Mouse (Mus musculus) spleen, adult 2 months (tissue): ENCODE measurements around the gene Isy1.

ENCODE experiments used
- CTCF ChIP-seq: fragments of 200-500 bp; IDR thresholded peaks from 2 replicates; pipeline ENCODE4 v1.5.1; 2011; ENCODE audit warnings: mild to moderate bottlenecking, inconsistent platforms; ENCODE audit not compliant: insufficient read depth, insufficient read length, insufficient replicate concordance; ENCODE audit errors: extremely low read depth
- POLR2A ChIP-seq: fragments of 200-500 bp; IDR thresholded peaks from 2 replicates; pipeline ENCODE4 v1.6.1; 2011; ENCODE audit warnings: low read depth, low read length, inconsistent platforms

GRCm38 (mm10) chr6:87805448-87805847 lies 33.1 kb downstream of the Isy1 start:
- TF ChIP-seq CTCF (no peak), POLR2A (no peak)
